Mouse (Mus musculus) spleen, adult 12 weeks (tissue): ENCODE data around the gene Il12a.
"Not testable (repeated sequence)": the region's sequence is repeated elsewhere in the genome, so short reads cannot be mapped to it uniquely, and the experiment has no call there.

ENCODE experiments used
- DNase-seq: peaks from one replicate; pipeline ENCODE4 v3.0.0; 2022; ENCODE audit warnings: low spot score

Gene Il12a

GRCm38 (mm10) chr3:68742718-68743471 is 52.5 kb downstream of the Il12a start:
- no peak for DNase-seq

- no peak for DNase-seq
Observed at GRCm38 (mm10) chr3:68743472-68743732, 53.0 kb downstream of the Il12a start.

- DNase-seq, result no peak
Observed at GRCm38 (mm10) chr3:68744162-68744561, 53.7 kb downstream of the Il12a start.

- DNase-seq, result no peak
Observed at GRCm38 (mm10) chr3:68745033-68745432, 54.6 kb downstream of the Il12a start.

- not testable (repeated sequence) for DNase-seq
Observed at GRCm38 (mm10) chr3:68746282-68746681, 55.8 kb downstream of the Il12a start.
